Mouse (Mus musculus) thymus, adult 2 months (tissue): ENCODE data around the gene Aldh5a1.
A peak's percentile ranks its signal among the peaks of the same experiment; 100 is the strongest.

Experiments
- CTCF ChIP-seq: fragments of 200-500 bp; IDR thresholded peaks from 2 replicates; pipeline ENCODE4 v1.5.1; 2012; ENCODE audit warnings: mild to moderate bottlenecking, control low read depth, low read length, moderate library complexity, borderline replicate concordance; ENCODE audit not compliant: control insufficient read depth, poor library complexity, insufficient read depth; ENCODE audit errors: extremely low read depth
- POLR2A ChIP-seq: fragments of 200-500 bp; IDR thresholded peaks from 2 replicates; pipeline ENCODE4 v1.6.1; 2012; ENCODE audit warnings: mild to moderate bottlenecking, low read length, control low read depth, moderate library complexity; ENCODE audit not compliant: control insufficient read depth, poor library complexity, insufficient read depth; ENCODE audit errors: extremely low read depth

DNA sequence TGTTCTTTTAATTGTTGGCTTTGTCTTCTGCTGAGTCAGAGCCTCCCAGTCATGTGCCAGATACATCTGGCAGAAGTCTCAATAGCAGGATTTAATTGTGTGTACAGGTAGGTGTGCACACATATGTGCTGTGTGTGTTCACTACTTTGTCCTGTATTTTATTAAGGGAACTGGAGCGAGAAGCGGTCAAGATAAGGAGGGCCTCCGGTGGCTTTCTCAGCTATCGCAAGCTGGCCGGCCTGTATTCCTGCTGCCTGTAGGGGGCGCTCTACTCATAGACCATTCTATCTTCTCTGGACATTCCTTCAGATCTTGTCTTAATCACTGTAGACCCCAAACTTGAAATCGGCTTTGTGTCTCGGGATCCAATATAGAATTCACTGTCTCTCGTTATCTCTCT lies 1.2 kb upstream of the Aldh5a1 start:
- TF ChIP-seq POLR2A = no peak
- TF ChIP-seq CTCF = peak; percentile 76; the same call in 1 of the 2 replicates
